Mouse (Mus musculus) midbrain, embryonic 14.5 days (tissue): ENCODE results near the gene Serpinh1. TPM values are rescaled to one million over a fixed set of nuclear protein-coding genes. Genes with fewer than 3 reads are reported as not detected.

Experiments used
- ATAC-seq: fragments of 200-750 bp; cut with Nextera tagmentation; 2 replicates; pipeline ENCODE4 v1.8.0; 2017; ENCODE audit warnings: moderate number of reproducible peaks, moderate library complexity; ENCODE audit not compliant: low FRiP score, low TSS enrichment
- DNase-seq: peaks from one replicate; pipeline ENCODE4 v3.0.0-alpha.2; 2015
- H3K27ac ChIP-seq: fragments of 300-500 bp; sonication (generic); replicated peaks from 2 replicates; pipeline ENCODE4 v1.5.1; 2014; ENCODE audit warnings: mild to moderate bottlenecking, low read depth, low read length, moderate library complexity
- H3K27me3 ChIP-seq: fragments of 300-500 bp; sonication (generic); 2 replicates; pipeline ENCODE4 v1.6.1; 2014; ENCODE audit warnings: low read length, control low read depth, mixed read lengths; ENCODE audit not compliant: control insufficient read depth, insufficient read depth
- H3K36me3 ChIP-seq: fragments of 300-500 bp; sonication (generic); 2 replicates; pipeline ENCODE4 v1.6.1; 2014; ENCODE audit warnings: low read length, control low read depth; ENCODE audit not compliant: control insufficient read depth, insufficient read depth
- H3K4me1 ChIP-seq: fragments of 300-500 bp; sonication (generic); 2 replicates; pipeline ENCODE4 v1.6.1; 2014; ENCODE audit warnings: mild to moderate bottlenecking, antibody characterized with exemption, low read length, control low read depth; ENCODE audit not compliant: control insufficient read depth, insufficient read depth
- H3K4me2 ChIP-seq: fragments of 300-500 bp; sonication (generic); 2 replicates; pipeline ENCODE4 v1.6.1; 2014; ENCODE audit warnings: mild to moderate bottlenecking, low read length, moderate library complexity
- H3K4me3 ChIP-seq: fragments of 300-500 bp; sonication (generic); replicated peaks from 2 replicates; pipeline ENCODE4 v1.5.1; 2014; ENCODE audit warnings: low read depth, low read length
- H3K9ac ChIP-seq: fragments of 300-500 bp; sonication (generic); replicated peaks from 2 replicates; pipeline ENCODE4 v1.6.1; 2014; ENCODE audit warnings: mild to moderate bottlenecking, low read length, moderate library complexity
- H3K9me3 ChIP-seq: fragments of 300-500 bp; sonication (generic); 2 replicates; pipeline ENCODE4 v1.6.1; 2016; ENCODE audit warnings: low read length, control low read depth, mixed read lengths; ENCODE audit not compliant: control insufficient read depth
- WGBS: fragments of 180-500 bp; shearing (Covaris S2); extraction: QIAGEN DNeasy Blood & Tissue Kit; methylation state at CpG from one replicate; pipeline ENCODE4 v1.1.7; 2014; 5-methylcytosine and 5-hydroxymethylcytosine counted together
- polyA plus RNA-seq: library from polyadenylated mRNA; unstranded; fragments of >200 nt; fragmentation: Nextera tagmentation; extraction: Ambion mirVana; gene quantifications from 2 replicates; pipeline ENCODE4 v1.2.1, GENCODE M21; 2014

Serpinh1 gene
- polyA plus RNA-seq, 1 experiment from 2014 or later = 89.0 TPM

- DNase-seq (no peak), ATAC-seq (no peak)
- Histone ChIP-seq H3K4me1 (peaks cover 11% of the 10 kb centered on the region), H3K27ac (no peak overlapping the region), H3K9me3 (no peaks in the 10 kb centered on the region), H3K4me3 (no peak overlapping the region), H3K4me2 (no peak overlapping the region), H3K36me3 (peaks cover 38% of the 10 kb centered on the region), H3K9ac (no peak overlapping the region), H3K27me3 (no peaks in the 10 kb centered on the region)
- WGBS = 11% methylated on average over 4 of the region's 4 CpGs
These were observed 37.5 kb upstream of the Serpinh1 start for GRCm38 (mm10) chr7:99390559-99390958.

GRCm38 (mm10) chr7:99387356-99387755, 34.3 kb upstream of the Serpinh1 start:
- ATAC-seq (no peak), DNase-seq (no peak)
- Histone ChIP-seq H3K9me3 (no peaks in the 10 kb centered on the region), H3K4me2 (no peak overlapping the region), H3K27ac (no peak overlapping the region), H3K9ac (no peak overlapping the region), H3K4me3 (no peak overlapping the region), H3K36me3 (peaks cover 18% of the 10 kb centered on the region), H3K27me3 (no peaks in the 10 kb centered on the region), H3K4me1 (peaks cover 43% of the 10 kb centered on the region)
- 91% methylated on average over 5 of the region's 5 CpGs for WGBS

- no peak overlapping the region for H3K4me3 ChIP-seq
- no peaks in the 10 kb centered on the region for H3K9me3 ChIP-seq
- H3K27me3 ChIP-seq = no peaks in the 10 kb centered on the region
- H3K9ac ChIP-seq = no peak overlapping the region
- no peak for DNase-seq
- H3K4me2 ChIP-seq = no peak overlapping the region
- H3K27ac ChIP-seq = no peak overlapping the region
- ATAC-seq = no peak
- H3K4me1 ChIP-seq = peaks cover 47% of the 10 kb centered on the region
- H3K36me3 ChIP-seq = peaks cover 12% of the 10 kb centered on the region; the same call in 1 of the 2 replicates
- 95% methylated on average over 4 of the region's 4 CpGs for WGBS
These were observed 33.8 kb upstream of the Serpinh1 start for GRCm38 (mm10) chr7:99386811-99387210.

- 77% methylated on average over 5 of the region's 5 CpGs for WGBS
- no peak for DNase-seq
- Histone ChIP-seq H3K27me3 (no peaks in the 10 kb centered on the region), H3K4me3 (no peak overlapping the region), H3K9me3 (no peaks in the 10 kb centered on the region), H3K36me3 (peaks cover 7% of the 10 kb centered on the region; the same call in 1 of the 2 replicates), H3K4me2 (peak overlapping the region; percentile 3; the same call in 1 of the 2 replicates), H3K27ac (no peak overlapping the region), H3K4me1 (peaks cover 47% of the 10 kb centered on the region), H3K9ac (0 out of 2 replicates have a peak overlapping the region, but pooled peaks have one; percentile 1)
- no peak for ATAC-seq
These were observed 33.0 kb upstream of the Serpinh1 start for GRCm38 (mm10) chr7:99386030-99386429.

GRCm38 (mm10) chr7:99384101-99384611, 31.1 kb upstream of the Serpinh1 start:
- Histone ChIP-seq H3K27me3 (no peaks in the 10 kb centered on the region), H3K4me3 (peak overlapping the region; percentile 70), H3K36me3 (peaks cover 4% of the 10 kb centered on the region; the same call in 1 of the 2 replicates), H3K9ac (peak overlapping the region; percentile 89), H3K4me1 (peaks cover 47% of the 10 kb centered on the region), H3K27ac (peak overlapping the region; percentile 64), H3K4me2 (peak overlapping the region; percentile 76), H3K9me3 (no peaks in the 10 kb centered on the region)
- ATAC-seq = no peak
- DNase-seq = peak; percentile 56
- 17% methylated on average over 4 of the region's 4 CpGs for WGBS

- H3K4me1 ChIP-seq = peaks cover 47% of the 10 kb centered on the region
- DNase-seq = peak; percentile 34
- ATAC-seq = no peak
- H3K4me3 ChIP-seq = peak overlapping the region; percentile 70
- peaks cover 4% of the 10 kb centered on the region; the same call in 1 of the 2 replicates for H3K36me3 ChIP-seq
- H3K27me3 ChIP-seq = no peaks in the 10 kb centered on the region
- no peaks in the 10 kb centered on the region for H3K9me3 ChIP-seq
- H3K27ac ChIP-seq = 0 out of 2 replicates have a peak overlapping the region, but pooled peaks have one; percentile 64
- WGBS = 53% methylated on average over 5 of the region's 5 CpGs
- H3K4me2 ChIP-seq = peak overlapping the region; percentile 76
- peak overlapping the region; percentile 89 for H3K9ac ChIP-seq
These were observed 30.2 kb upstream of the Serpinh1 start for GRCm38 (mm10) chr7:99383246-99383645.

GRCm38 (mm10) chr7:99382088-99383000, 29.3 kb upstream of the Serpinh1 start:
- 8% methylated on average over 30 of the region's 30 CpGs for WGBS
- Histone ChIP-seq H3K9me3 (no peaks in the 10 kb centered on the region), H3K9ac (peak overlapping the region; percentile 89), H3K4me1 (peaks cover 47% of the 10 kb centered on the region), H3K4me2 (peak overlapping the region; percentile 76), H3K27ac (peak overlapping the region; percentile 99), H3K27me3 (no peaks in the 10 kb centered on the region), H3K36me3 (no peaks in the 10 kb centered on the region; the same call in 1 of the 2 replicates), H3K4me3 (peak overlapping the region; percentile 70)
- DNase-seq = peak; percentile 48
- ATAC-seq = no peak; the same call in 1 of the 2 replicates

- Histone ChIP-seq H3K4me2 (peak within 1 kb of the TSS; percentile 76), H3K27me3 (no peaks in the 10 kb centered on the region), H3K9me3 (no peaks in the 10 kb centered on the region), H3K4me3 (peak within 1 kb of the TSS; percentile 70), H3K27ac (peak within 1 kb of the TSS; percentile 99), H3K9ac (peak within 1 kb of the TSS; percentile 89), H3K36me3 (no peaks in the 10 kb centered on the region), H3K4me1 (peaks cover 47% of the 10 kb centered on the region)
- DNase-seq = peak; percentile 99
- ATAC-seq = peak; percentile 94
- under 1% methylated on average over 71 of the region's 73 CpGs for WGBS
These were observed 28.4 kb upstream of the Serpinh1 start, which contains the start of gene Gdpd5 for GRCm38 (mm10) chr7:99381214-99382087. Gene Gdpd5, plus strand, starts transcription at chr7:99381414.
